Mouse (Mus musculus) urinary bladder, postnatal 4 days (tissue): ENCODE results near the gene Nphp4.

Experiments used
- DNase-seq, 2 experiments: peaks; one replicate each; pipeline ENCODE4 v3.0.0; 2021 to 2022; ENCODE audit warnings: low spot score in 2 of 2

Nphp4 gene

GRCm38 (mm10) chr4:152476427-152477023 is at the start of gene Nphp4:
Gene Nphp4 (plus strand): TSS chr4:152476706.
- DNase-seq: no peak

- no peak for DNase-seq
Observed at GRCm38 (mm10) chr4:152428259-152428658, 48.2 kb upstream of the Nphp4 start.

GRCm38 (mm10) chr4:152432308-152432707 is 44.2 kb upstream of the Nphp4 start:
- no peak for DNase-seq

- peak; percentile 75 to 93 for DNase-seq
Observed at GRCm38 (mm10) chr4:152434836-152435235, 41.7 kb upstream of the Nphp4 start.

- peak; percentile 44 to 86 for DNase-seq
Observed at GRCm38 (mm10) chr4:152435255-152435654, 41.3 kb upstream of the Nphp4 start.

- DNase-seq: no peak
Observed at GRCm38 (mm10) chr4:152440882-152441281, 35.6 kb upstream of the Nphp4 start.

GRCm38 (mm10) chr4:152441536-152441935 is 35.0 kb upstream of the Nphp4 start:
- no peak for DNase-seq

- DNase-seq: no peak
Observed at GRCm38 (mm10) chr4:152446178-152446577, 30.3 kb upstream of the Nphp4 start.

- no peak for DNase-seq
Observed at GRCm38 (mm10) chr4:152447731-152448665, 28.5 kb upstream of the Nphp4 start.

- no peak for DNase-seq
Observed at GRCm38 (mm10) chr4:152448666-152449018, 27.9 kb upstream of the Nphp4 start.

- no peak for DNase-seq
Observed at GRCm38 (mm10) chr4:152451371-152451770, 25.1 kb upstream of the Nphp4 start.

GRCm38 (mm10) chr4:152453079-152453478 is 23.4 kb upstream of the Nphp4 start:
- DNase-seq: no peak

- DNase-seq: no peak
Observed at GRCm38 (mm10) chr4:152454153-152454552, 22.4 kb upstream of the Nphp4 start.

GRCm38 (mm10) chr4:152456609-152457008 is 19.9 kb upstream of the Nphp4 start:
- DNase-seq: no peak

GRCm38 (mm10) chr4:152457673-152458072 is 18.8 kb upstream of the Nphp4 start:
- DNase-seq: no peak

- DNase-seq: no peak
Observed at GRCm38 (mm10) chr4:152462516-152462915, 14.0 kb upstream of the Nphp4 start.

GRCm38 (mm10) chr4:152463147-152463546 is 13.4 kb upstream of the Nphp4 start:
- DNase-seq: no peak

- no peak for DNase-seq
Observed at GRCm38 (mm10) chr4:152465116-152465515, 11.4 kb upstream of the Nphp4 start.

GRCm38 (mm10) chr4:152466601-152467000 is 9.9 kb upstream of the Nphp4 start:
- no peak for DNase-seq

- no peak for DNase-seq
Observed at GRCm38 (mm10) chr4:152467951-152468350, 8.6 kb upstream of the Nphp4 start.

- no peak for DNase-seq
Observed at GRCm38 (mm10) chr4:152475941-152476340, 565 bp upstream of the Nphp4 start.

GRCm38 (mm10) chr4:152477106-152477465 is 580 bp downstream of the Nphp4 start:
- DNase-seq: no peak
